Mouse (Mus musculus) retina, adult 2 months (tissue): ENCODE measurements around the gene 1700001L19Rik.

Source experiments
- DNase-seq: peaks from one replicate; pipeline ENCODE4 v3.0.0-alpha.2; 2012; ENCODE audit warnings: low read depth, low spot score

1700001L19Rik gene

GRCm38 (mm10) chr13:68607652-68608405 lies 10.6 kb downstream of the 1700001L19Rik start:
- no peak for DNase-seq

- DNase-seq, result peak; percentile 4
These were observed 25.6 kb downstream of the 1700001L19Rik start for GRCm38 (mm10) chr13:68622792-68623191.

- no peak for DNase-seq
These were observed 29.8 kb downstream of the 1700001L19Rik start for GRCm38 (mm10) chr13:68627041-68627440.

GRCm38 (mm10) chr13:68642786-68643185 lies 45.6 kb downstream of the 1700001L19Rik start:
- no peak for DNase-seq
